Mouse (Mus musculus): ENCODE measurements at regions not wholly inside any gene's neighbourhood (a gene's known extent, or its start where the extent isn't known, plus 50 kb on each side); places are given as distances from the start of the nearest gene placed in this dataset.

DNA sequence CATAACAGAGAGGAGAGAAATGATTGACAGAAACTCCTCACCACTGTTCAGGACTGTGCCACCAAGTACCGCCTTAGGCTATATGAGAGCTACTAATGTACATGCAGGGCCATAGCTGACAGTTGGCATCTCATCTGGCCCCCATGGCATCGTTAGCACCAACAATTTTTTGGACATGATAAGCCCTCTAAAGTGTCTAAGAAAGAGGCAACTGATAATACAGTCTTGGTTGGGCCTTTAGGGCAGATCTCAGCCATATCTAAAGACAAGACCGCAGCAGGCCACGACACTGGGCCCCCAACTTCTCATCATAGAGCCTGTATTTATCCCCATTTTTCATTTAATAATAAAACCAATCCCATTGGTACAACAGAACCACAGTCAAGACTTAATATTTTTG, 128.1 kb downstream of the Slc38a4 start:
- no peak for DNase-seq
- TF ChIP-seq CTCF (IDR thresholded peaks at IDR 0.05; ENCODE audit: insufficient read depth, low read length) (no peak), POLR2A (IDR thresholded peaks at IDR 0.05; ENCODE audit: borderline replicate concordance, extremely low read depth, low read depth, low read length) (no peak)
- Histone ChIP-seq H3K4me3 (replicated peaks; ENCODE audit: extremely low read depth, low read depth, low read length) (no peak overlapping the region), H3K4me1 (ENCODE audit: control insufficient read depth, insufficient read depth, low read length) (no peaks in the 10 kb centered on the region)
- WGBS, result 94% methylated on average over 4 of the region's 4 CpGs

DNA sequence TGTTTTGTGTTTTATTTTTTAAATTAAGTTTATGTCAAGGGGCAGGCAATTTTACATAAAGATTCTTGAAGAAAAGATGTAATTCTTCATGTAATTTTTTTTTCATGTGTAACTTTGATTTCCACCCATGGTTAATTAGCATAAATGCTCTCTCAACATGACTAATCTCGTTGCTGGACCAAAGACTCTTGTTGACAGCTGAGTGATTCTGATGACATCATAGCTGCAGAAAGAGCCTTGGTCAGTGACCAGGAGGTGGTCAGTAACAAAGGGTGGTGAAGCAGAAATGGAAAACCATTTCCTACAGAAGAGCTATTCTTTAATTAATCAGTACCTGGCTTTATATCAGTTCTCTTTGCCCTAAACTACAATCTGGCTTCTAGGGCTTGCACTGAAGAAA, 129.1 kb downstream of the Slc38a4 start:
- H3K4me1 ChIP-seq (ENCODE audit: control insufficient read depth, insufficient read depth, low read length), result no peaks in the 10 kb centered on the region
- WGBS, result 58% methylated on average over 1 of the region's 1 CpGs
- H3K4me3 ChIP-seq (replicated peaks; ENCODE audit: extremely low read depth, low read depth, low read length), result no peak overlapping the region
- DNase-seq, result no peak
- TF ChIP-seq POLR2A (IDR thresholded peaks at IDR 0.05; ENCODE audit: borderline replicate concordance, extremely low read depth, low read depth, low read length) (no peak), CTCF (IDR thresholded peaks at IDR 0.05; ENCODE audit: insufficient read depth, low read length) (no peak)

DNA sequence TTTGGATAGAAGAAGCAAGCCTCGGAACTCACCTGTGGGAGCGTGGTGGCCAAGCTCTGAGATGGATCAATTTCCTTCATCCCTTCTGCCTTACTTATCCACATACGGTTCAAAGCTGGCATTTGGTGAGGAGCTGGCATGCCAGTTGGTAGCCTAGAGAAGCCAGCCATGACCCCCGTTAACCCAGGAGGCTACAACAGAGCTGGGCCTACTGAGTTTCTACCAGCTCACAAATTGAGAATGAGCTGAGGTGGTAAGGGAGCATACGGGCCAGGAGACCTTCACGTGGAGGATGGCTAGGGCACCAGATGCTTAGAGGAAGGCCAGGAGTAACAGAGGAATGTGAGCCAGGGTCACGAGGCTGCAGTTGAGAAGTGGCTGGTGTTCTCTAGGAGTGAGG, 139.2 kb downstream of the Slc38a4 start:
- H3K4me3 ChIP-seq (replicated peaks; ENCODE audit: extremely low read depth, low read depth, low read length), result no peak overlapping the region
- no peaks in the 10 kb centered on the region for H3K4me1 ChIP-seq (ENCODE audit: control insufficient read depth, insufficient read depth, low read length)
- DNase-seq, result no peak
- 91% methylated on average over 7 of the region's 7 CpGs for WGBS
- no peak for TF ChIP-seq CTCF (IDR thresholded peaks at IDR 0.05; ENCODE audit: insufficient read depth, low read length)
- TF ChIP-seq POLR2A (IDR thresholded peaks at IDR 0.05; ENCODE audit: borderline replicate concordance, extremely low read depth, low read depth, low read length), result no peak

DNA sequence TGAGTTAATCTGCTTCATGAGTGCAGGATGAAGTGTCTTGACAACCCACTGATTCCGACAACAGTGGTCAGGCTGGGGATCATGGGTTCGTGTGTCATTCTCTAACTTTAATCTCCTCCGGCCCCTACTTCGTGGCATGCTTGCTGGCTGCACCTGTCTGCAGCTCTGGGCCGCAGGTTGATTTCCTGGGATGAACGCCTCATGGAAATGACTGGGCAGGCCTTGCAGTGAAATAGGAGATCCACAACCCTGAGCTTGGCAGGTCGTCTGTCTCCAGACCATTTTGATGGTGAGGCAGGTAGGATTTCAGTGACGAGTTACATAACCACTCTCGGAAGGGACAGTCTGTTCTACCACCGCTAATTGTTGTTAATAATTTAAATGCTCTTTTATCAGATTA, 140.2 kb downstream of the Slc38a4 start:
- DNase-seq, result no peak
- 78% methylated on average over 10 of the region's 10 CpGs for WGBS
- Histone ChIP-seq H3K4me1 (ENCODE audit: control insufficient read depth, insufficient read depth, low read length) (no peaks in the 10 kb centered on the region), H3K4me3 (replicated peaks; ENCODE audit: extremely low read depth, low read depth, low read length) (no peak overlapping the region)
- TF ChIP-seq CTCF (IDR thresholded peaks at IDR 0.05; ENCODE audit: insufficient read depth, low read length), result no peak
- no peak for TF ChIP-seq POLR2A (IDR thresholded peaks at IDR 0.05; ENCODE audit: borderline replicate concordance, extremely low read depth, low read depth, low read length)

DNA sequence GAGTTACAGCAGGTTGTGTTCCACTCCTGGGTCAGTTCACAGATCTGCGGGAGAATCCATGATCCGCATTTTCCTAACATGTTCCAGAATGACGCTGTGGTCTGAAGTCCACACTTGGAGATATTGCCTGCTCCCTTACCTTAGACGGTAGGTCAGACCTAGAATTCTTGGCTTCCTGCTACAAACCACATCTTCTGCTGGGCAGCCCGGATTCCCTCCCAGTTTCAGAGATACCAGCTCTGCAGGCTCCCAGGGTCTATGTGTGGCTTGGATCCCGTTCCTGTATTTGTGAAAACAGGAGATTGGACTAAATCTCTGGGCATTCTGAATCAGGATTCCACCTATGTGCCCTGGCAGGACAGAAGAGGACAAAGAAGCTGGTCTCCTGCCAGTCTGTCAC, 140.8 kb downstream of the Slc38a4 start:
- Histone ChIP-seq H3K4me3 (replicated peaks; ENCODE audit: extremely low read depth, low read depth, low read length) (no peak overlapping the region), H3K4me1 (ENCODE audit: control insufficient read depth, insufficient read depth, low read length) (no peaks in the 10 kb centered on the region)
- DNase-seq, result no peak
- no peak for TF ChIP-seq CTCF (IDR thresholded peaks at IDR 0.05; ENCODE audit: insufficient read depth, low read length)
- no peak for TF ChIP-seq POLR2A (IDR thresholded peaks at IDR 0.05; ENCODE audit: borderline replicate concordance, extremely low read depth, low read depth, low read length)
- 86% methylated on average over 6 of the region's 6 CpGs for WGBS

DNA sequence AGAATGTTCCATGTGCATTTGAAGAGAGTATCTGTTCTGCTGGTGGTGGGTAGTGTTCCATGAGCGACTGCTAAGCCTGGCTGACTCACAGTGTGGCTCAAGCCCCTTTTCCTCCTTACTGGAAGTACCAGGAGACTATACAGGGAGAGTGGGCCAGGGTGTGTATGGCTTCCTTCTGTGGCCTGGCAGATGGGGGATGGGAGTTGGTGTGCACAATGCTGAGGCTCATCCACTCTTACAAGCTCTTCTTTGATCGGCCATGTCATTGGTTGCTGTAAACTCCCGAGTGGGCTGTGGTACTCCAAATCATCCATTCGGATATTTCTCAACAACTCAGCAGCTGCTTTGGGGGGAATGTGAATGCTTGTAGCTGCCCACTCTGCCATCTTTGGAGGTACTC, 150.2 kb downstream of the Slc38a4 start:
- no peak for TF ChIP-seq CTCF (IDR thresholded peaks at IDR 0.05; ENCODE audit: insufficient read depth, low read length)
- TF ChIP-seq POLR2A (IDR thresholded peaks at IDR 0.05; ENCODE audit: borderline replicate concordance, extremely low read depth, low read depth, low read length), result no peak
- 95% methylated on average over 4 of the region's 4 CpGs for WGBS
- H3K4me3 ChIP-seq (replicated peaks; ENCODE audit: extremely low read depth, low read depth, low read length), result no peak overlapping the region
- no peaks in the 10 kb centered on the region for H3K4me1 ChIP-seq (ENCODE audit: control insufficient read depth, insufficient read depth, low read length)
- no peak for DNase-seq

DNA sequence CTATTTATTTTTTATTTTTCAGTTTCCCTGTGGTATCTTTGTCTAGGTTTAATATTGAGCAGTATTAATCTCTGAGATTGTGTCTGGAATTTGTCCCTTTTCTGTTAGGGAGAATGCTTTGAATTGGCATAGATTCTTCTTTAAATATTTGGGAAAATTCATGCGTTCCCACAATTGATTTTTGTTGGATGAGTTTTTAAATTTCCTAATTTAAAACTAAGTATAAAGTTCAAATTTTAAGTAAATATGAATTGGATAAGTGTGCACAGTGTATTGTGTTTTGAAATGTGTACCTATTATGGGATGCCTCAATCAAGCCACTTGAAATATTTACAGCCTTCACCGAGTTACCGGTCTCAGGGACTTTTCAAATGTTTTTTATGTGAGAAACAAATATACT, 152.3 kb downstream of the Slc38a4 start:
- Histone ChIP-seq H3K4me3 (replicated peaks; ENCODE audit: extremely low read depth, low read depth, low read length) (no peak overlapping the region), H3K4me1 (ENCODE audit: control insufficient read depth, insufficient read depth, low read length) (no peaks in the 10 kb centered on the region)
- DNase-seq, result no peak
- 81% methylated on average over 3 of the region's 3 CpGs for WGBS
- TF ChIP-seq POLR2A (IDR thresholded peaks at IDR 0.05; ENCODE audit: borderline replicate concordance, extremely low read depth, low read depth, low read length), result no peak

DNA sequence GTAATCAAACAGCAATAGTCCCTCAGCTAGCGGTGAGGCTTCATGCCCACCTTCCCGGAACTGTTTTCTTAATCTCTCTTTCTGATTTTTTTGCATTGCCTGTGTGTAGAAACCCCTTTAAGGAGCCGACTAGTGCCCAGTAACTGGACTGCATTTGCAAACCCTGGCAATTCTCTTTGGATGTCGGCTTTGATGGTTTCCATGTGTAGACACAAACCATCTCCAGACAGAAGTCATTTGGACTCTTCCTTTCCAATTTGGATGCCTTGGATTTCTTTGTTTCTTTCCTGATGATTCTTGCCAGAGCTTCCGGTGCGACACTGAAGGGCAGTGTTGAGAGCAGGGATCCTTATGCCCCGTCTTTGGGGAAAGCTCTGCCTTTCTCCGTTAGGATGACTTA, 153.0 kb downstream of the Slc38a4 start:
- TF ChIP-seq POLR2A (IDR thresholded peaks at IDR 0.05; ENCODE audit: borderline replicate concordance, extremely low read depth, low read depth, low read length) (no peak), CTCF (IDR thresholded peaks at IDR 0.05; ENCODE audit: insufficient read depth, low read length) (no peak)
- DNase-seq, result no peak
- H3K4me1 ChIP-seq (ENCODE audit: control insufficient read depth, insufficient read depth, low read length), result no peaks in the 10 kb centered on the region
- WGBS, result 78% methylated on average over 8 of the region's 8 CpGs
- no peak overlapping the region for H3K4me3 ChIP-seq (replicated peaks; ENCODE audit: extremely low read depth, low read depth, low read length)

DNA sequence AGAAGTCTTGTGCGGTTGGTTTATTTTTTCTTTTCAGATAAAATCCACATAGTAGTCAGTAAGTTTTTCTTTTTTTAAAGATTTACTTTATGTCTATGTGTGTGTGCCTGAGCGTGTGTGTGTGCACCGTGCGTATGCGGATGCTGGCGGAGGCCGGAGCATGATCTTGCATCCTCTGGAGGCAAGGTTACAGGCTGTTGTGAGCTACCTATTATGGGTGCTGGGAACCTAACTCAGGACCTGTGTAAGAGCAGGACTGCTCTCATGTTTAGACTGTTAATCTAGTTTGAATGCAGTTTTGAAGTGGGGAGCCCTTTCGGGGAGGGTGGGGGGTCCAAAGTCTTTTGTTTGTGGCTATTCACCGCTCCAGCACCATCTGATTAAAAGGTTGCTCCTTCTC, 154.1 kb downstream of the Slc38a4 start:
- Histone ChIP-seq H3K4me3 (replicated peaks; ENCODE audit: extremely low read depth, low read depth, low read length) (no peak overlapping the region), H3K4me1 (ENCODE audit: control insufficient read depth, insufficient read depth, low read length) (no peaks in the 10 kb centered on the region)
- no peak for DNase-seq
- WGBS, result 96% methylated on average over 9 of the region's 9 CpGs
- no peak for TF ChIP-seq POLR2A (IDR thresholded peaks at IDR 0.05; ENCODE audit: borderline replicate concordance, extremely low read depth, low read depth, low read length)
- no peak for TF ChIP-seq CTCF (IDR thresholded peaks at IDR 0.05; ENCODE audit: insufficient read depth, low read length)

DNA sequence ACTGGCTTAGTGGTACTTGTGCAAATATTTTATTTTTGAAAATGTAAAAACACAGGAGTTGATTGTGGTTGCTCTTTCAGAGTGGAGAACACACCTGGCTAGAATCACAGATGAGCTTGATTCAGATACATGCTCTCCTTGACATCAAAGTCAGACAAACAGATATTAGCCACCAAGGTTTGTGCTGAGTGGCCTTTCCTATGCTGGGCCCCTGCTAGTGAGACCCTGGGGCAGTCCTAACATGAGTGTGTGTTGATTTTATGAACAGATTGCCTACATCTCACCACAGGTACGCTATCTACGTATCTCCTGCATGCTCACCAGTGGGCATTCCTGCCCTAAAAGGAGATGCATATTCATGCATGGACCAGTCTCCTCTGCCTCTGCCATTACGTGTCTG, 157.5 kb downstream of the Slc38a4 start:
- WGBS, result 88% methylated on average over 3 of the region's 3 CpGs

DNA sequence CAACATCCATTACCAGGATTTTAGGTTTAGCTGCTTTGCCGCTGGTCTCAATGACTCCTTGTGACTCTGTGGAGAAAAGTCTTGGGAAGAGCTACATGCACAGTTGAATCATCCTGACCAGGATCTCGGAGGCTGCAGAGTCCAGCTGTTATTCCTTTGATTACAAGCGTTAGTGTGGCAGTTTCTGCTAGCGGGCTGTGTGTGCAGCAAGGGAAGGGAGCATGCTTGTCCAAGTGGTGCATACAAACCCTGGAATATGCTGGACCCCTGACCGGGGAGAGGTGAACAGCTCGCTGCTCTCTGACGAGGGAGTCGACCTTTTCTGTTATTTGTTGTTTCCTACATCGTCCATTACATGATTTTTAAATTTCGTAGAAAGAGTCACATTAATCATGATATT, 170.9 kb downstream of the Slc38a4 start:
- DNase-seq, result no peak
- TF ChIP-seq CTCF (IDR thresholded peaks at IDR 0.05; ENCODE audit: insufficient read depth, low read length) (no peak), POLR2A (IDR thresholded peaks at IDR 0.05; ENCODE audit: borderline replicate concordance, extremely low read depth, low read depth, low read length) (no peak)
- 61% methylated on average over 10 of the region's 10 CpGs for WGBS
- Histone ChIP-seq H3K4me3 (replicated peaks; ENCODE audit: extremely low read depth, low read depth, low read length) (no peak overlapping the region), H3K4me1 (ENCODE audit: control insufficient read depth, insufficient read depth, low read length) (no peaks in the 10 kb centered on the region)

More for the DNA sequence above, 157.5 kb downstream of the Slc38a4 start:
- Histone ChIP-seq H3K4me3 (replicated peaks; ENCODE audit: extremely low read depth, low read depth, low read length) (no peak overlapping the region), H3K4me1 (ENCODE audit: control insufficient read depth, insufficient read depth, low read length) (no peaks in the 10 kb centered on the region)
- DNase-seq, result no peak
- TF ChIP-seq POLR2A (IDR thresholded peaks at IDR 0.05; ENCODE audit: borderline replicate concordance, extremely low read depth, low read depth, low read length) (no peak), CTCF (IDR thresholded peaks at IDR 0.05; ENCODE audit: insufficient read depth, low read length) (no peak)

Data from lung, adult 2 months (tissue).